Mouse (Mus musculus): Measurements from ENCODE around the gene Gm15080. TPM values are rescaled to one million over a fixed set of nuclear protein-coding genes. Genes with fewer than 3 reads are reported as not detected.

Gene Gm15080
- polyA plus RNA-seq (2017; shearing (Covaris generic)), result not detected

GRCm38 (mm10) chrX:147992693-147993092 is at the start of gene Gm15080:
TSS of gene Gm15080 (plus strand) at chrX:147992993.

Other genes starting within 250 kb of the Gm15080 start
- under 1 TPM in 1 of 2 experiments, not detected in 1; 0.22 TPM for gene Gm15128, start 227.0 kb upstream of the Gm15080 start, polyA plus RNA-seq (2017; shearing (Covaris generic))
- under 1 TPM in 1 of 2 experiments, not detected in 1; 0.44 TPM for gene Gm15107, start 187.7 kb downstream of the Gm15080 start, polyA plus RNA-seq (2017; shearing (Covaris generic))

All from inflammation-experienced regulatory T-cells (primary cell).